Mouse (Mus musculus): ENCODE measurements at regions not wholly inside any gene's neighbourhood (a gene's known extent, or its start where the extent isn't known, plus 50 kb on each side); places are given as distances from the start of the nearest gene placed in this dataset.

- WGBS, result 78% methylated on average over 9 of the region's 9 CpGs
- H3K27me3 ChIP-seq (replicated peaks), result no peaks in the 10 kb centered on the region
- H3K4me3 ChIP-seq, result no peak overlapping the region
- H3K9me3 ChIP-seq (replicated peaks), result peaks cover 7% of the 10 kb centered on the region; the same call in 1 of the 2 replicates
- H3K4me1 ChIP-seq (replicated peaks), result no peaks in the 10 kb centered on the region
- H3K4me2 ChIP-seq, result no peak overlapping the region
- no peak overlapping the region for H3K9ac ChIP-seq
- no peaks in the 10 kb centered on the region for H3K36me3 ChIP-seq
- no peak overlapping the region for H3K27ac ChIP-seq (ENCODE audit: poor library complexity, severe bottlenecking)
- ATAC-seq (ENCODE audit: insufficient number of reproducible peaks, low FRiP score), result no peak
These were observed 63.9 kb upstream of the Tnrc6a start for GRCm38 (mm10) chr7:123059718-123060337.

GRCm38 (mm10) chr7:123063264-123064011 is 60.2 kb upstream of the Tnrc6a start:
- no peaks in the 10 kb centered on the region for H3K36me3 ChIP-seq
- no peaks in the 10 kb centered on the region for H3K27me3 ChIP-seq (replicated peaks)
- no peak overlapping the region for H3K9ac ChIP-seq
- ATAC-seq (ENCODE audit: insufficient number of reproducible peaks, low FRiP score), result no peak
- 63% methylated on average over 13 of the region's 13 CpGs for WGBS
- no peak overlapping the region for H3K27ac ChIP-seq (ENCODE audit: poor library complexity, severe bottlenecking)
- H3K4me3 ChIP-seq, result no peak overlapping the region
- peaks cover 7% of the 10 kb centered on the region; the same call in 1 of the 2 replicates for H3K9me3 ChIP-seq (replicated peaks)
- H3K4me1 ChIP-seq (replicated peaks), result 0 out of 2 replicates have a peak, but pooled peaks cover 2% of the 10 kb centered on the region
- H3K4me2 ChIP-seq, result no peak overlapping the region

GRCm38 (mm10) chr7:123065951-123066351 is 57.7 kb upstream of the Tnrc6a start:
- no peak for ATAC-seq (ENCODE audit: insufficient number of reproducible peaks, low FRiP score)
- H3K4me1 ChIP-seq (replicated peaks), result peaks cover 16% of the 10 kb centered on the region
- H3K9ac ChIP-seq, result no peak overlapping the region
- no peak overlapping the region for H3K4me2 ChIP-seq
- no peaks in the 10 kb centered on the region for H3K27me3 ChIP-seq (replicated peaks)
- WGBS, result 81% methylated on average over 13 of the region's 13 CpGs
- no peaks in the 10 kb centered on the region for H3K36me3 ChIP-seq
- H3K27ac ChIP-seq (ENCODE audit: poor library complexity, severe bottlenecking), result no peak overlapping the region
- H3K9me3 ChIP-seq (replicated peaks), result peaks cover 7% of the 10 kb centered on the region; the same call in 1 of the 2 replicates
- no peak overlapping the region for H3K4me3 ChIP-seq

GRCm38 (mm10) chr7:123067396-123067795 is 56.3 kb upstream of the Tnrc6a start:
- H3K4me2 ChIP-seq, result no peak overlapping the region
- no peak overlapping the region for H3K9ac ChIP-seq
- 78% methylated on average over 1 of the region's 1 CpGs for WGBS
- no peak overlapping the region for H3K4me3 ChIP-seq
- H3K27me3 ChIP-seq (replicated peaks), result no peaks in the 10 kb centered on the region
- H3K4me1 ChIP-seq (replicated peaks), result peaks cover 16% of the 10 kb centered on the region
- ATAC-seq (ENCODE audit: insufficient number of reproducible peaks, low FRiP score), result no peak
- no peaks in the 10 kb centered on the region for H3K36me3 ChIP-seq
- no peaks in the 10 kb centered on the region for H3K9me3 ChIP-seq (replicated peaks)
- H3K27ac ChIP-seq (ENCODE audit: poor library complexity, severe bottlenecking), result no peak overlapping the region

- Histone ChIP-seq H3K4me1 (replicated peaks) (peaks cover 16% of the 10 kb centered on the region), H3K9ac (no peak overlapping the region), H3K36me3 (no peaks in the 10 kb centered on the region), H3K9me3 (replicated peaks) (no peaks in the 10 kb centered on the region), H3K27ac (ENCODE audit: poor library complexity, severe bottlenecking) (no peak overlapping the region), H3K4me2 (no peak overlapping the region), H3K4me3 (no peak overlapping the region), H3K27me3 (replicated peaks) (no peaks in the 10 kb centered on the region)
- 65% methylated on average over 1 of the region's 1 CpGs for WGBS
- ATAC-seq (ENCODE audit: insufficient number of reproducible peaks, low FRiP score), result no peak
These were observed 55.4 kb upstream of the Tnrc6a start for GRCm38 (mm10) chr7:123068241-123068640.

- H3K4me1 ChIP-seq (replicated peaks), result peaks cover 16% of the 10 kb centered on the region
- no peak overlapping the region for H3K4me3 ChIP-seq
- H3K9ac ChIP-seq, result no peak overlapping the region
- H3K9me3 ChIP-seq (replicated peaks), result no peaks in the 10 kb centered on the region
- no peak overlapping the region for H3K4me2 ChIP-seq
- H3K36me3 ChIP-seq, result no peaks in the 10 kb centered on the region
- peak overlapping the region; percentile 31; the same call in 1 of the 2 replicates for H3K27ac ChIP-seq (ENCODE audit: poor library complexity, severe bottlenecking)
- no peaks in the 10 kb centered on the region for H3K27me3 ChIP-seq (replicated peaks)
- no peak; the same call in 1 of the 2 replicates for ATAC-seq (ENCODE audit: insufficient number of reproducible peaks, low FRiP score)
- 49% methylated on average over 9 of the region's 9 CpGs for WGBS
These were observed 54.9 kb upstream of the Tnrc6a start for GRCm38 (mm10) chr7:123068715-123069273.

GRCm38 (mm10) chr7:123069280-123069679 is 54.4 kb upstream of the Tnrc6a start:
- ATAC-seq (ENCODE audit: insufficient number of reproducible peaks, low FRiP score), result no peak
- Histone ChIP-seq H3K4me3 (no peak overlapping the region), H3K36me3 (no peaks in the 10 kb centered on the region), H3K4me1 (replicated peaks) (peaks cover 16% of the 10 kb centered on the region), H3K9ac (peak overlapping the region; percentile 4; the same call in 1 of the 2 replicates), H3K4me2 (no peak overlapping the region), H3K27me3 (replicated peaks) (no peaks in the 10 kb centered on the region), H3K27ac (ENCODE audit: poor library complexity, severe bottlenecking) (peak overlapping the region; percentile 31; the same call in 1 of the 2 replicates), H3K9me3 (replicated peaks) (no peaks in the 10 kb centered on the region)
- WGBS, result 21% methylated on average over 4 of the region's 4 CpGs

- H3K9me3 ChIP-seq (replicated peaks), result no peaks in the 10 kb centered on the region
- WGBS, result 56% methylated on average over 4 of the region's 4 CpGs
- H3K36me3 ChIP-seq, result no peaks in the 10 kb centered on the region
- ATAC-seq (ENCODE audit: insufficient number of reproducible peaks, low FRiP score), result no peak
- H3K27ac ChIP-seq (ENCODE audit: poor library complexity, severe bottlenecking), result no peak overlapping the region
- H3K9ac ChIP-seq, result no peak overlapping the region
- no peak overlapping the region for H3K4me3 ChIP-seq
- no peaks in the 10 kb centered on the region for H3K27me3 ChIP-seq (replicated peaks)
- H3K4me2 ChIP-seq, result no peak overlapping the region
- H3K4me1 ChIP-seq (replicated peaks), result peaks cover 16% of the 10 kb centered on the region
These were observed 52.8 kb upstream of the Tnrc6a start for GRCm38 (mm10) chr7:123070861-123071260.

Measured in heart, embryonic 12.5 days (tissue).